Mouse (Mus musculus) myocyte (in vitro differentiated cells): ENCODE data around the gene Csgalnact2. TPM values are rescaled to one million over a fixed set of nuclear protein-coding genes. Genes with fewer than 3 reads are reported as not detected.

Experiments used
- H3K27me3 ChIP-seq: one replicate; pipeline ENCODE4 v1.6.1; 2011; ENCODE audit not compliant: control insufficient read depth, insufficient read depth, insufficient read length
- H3K36me3 ChIP-seq: one replicate; pipeline ENCODE4 v1.6.1; 2011; ENCODE audit not compliant: control insufficient read depth, insufficient read depth
- H3K4me2 ChIP-seq: one replicate; pipeline ENCODE4 v1.6.1; 2011; ENCODE audit warnings: low read depth, control low read depth
- H3K4me3 ChIP-seq: one replicate; pipeline ENCODE4 v1.5.1; 2011; ENCODE audit warnings: mild to moderate bottlenecking, control low read depth, moderate library complexity
- H3K79me2 ChIP-seq: one replicate; pipeline ENCODE4 v1.6.1; 2011; ENCODE audit not compliant: control insufficient read depth, insufficient read depth
- H3ac ChIP-seq: one replicate; pipeline ENCODE4 v1.6.1; 2011; ENCODE audit not compliant: control insufficient read depth, insufficient read length
- CEBPB ChIP-seq: IDR thresholded peaks from 2 replicates; pipeline ENCODE4 v1.6.1; 2011; ENCODE audit warnings: mild to moderate bottlenecking, moderate library complexity; ENCODE audit not compliant: poor library complexity, insufficient read depth, severe bottlenecking
- E2F4 ChIP-seq: IDR thresholded peaks from one replicate; pipeline ENCODE4 v1.6.1; 2011; ENCODE audit warnings: mild to moderate bottlenecking, control low read depth, moderate library complexity; ENCODE audit not compliant: insufficient read depth
- MAX ChIP-seq: IDR thresholded peaks from one replicate; pipeline ENCODE4 v1.6.1; 2011; ENCODE audit warnings: low read depth, mild to moderate bottlenecking, control low read depth
- MYOD1 ChIP-seq, 3 experiments: IDR thresholded peaks; one replicate each; pipeline ENCODE4 v1.6.1; 2011; ENCODE audit warnings: control low read depth in 2 of 3, low read depth in 2 of 3, mild to moderate bottlenecking in 2 of 3, moderate library complexity in 1 of 3; ENCODE audit not compliant: insufficient read length in 2 of 3, control insufficient read depth in 1 of 3
- MYOG ChIP-seq, 3 experiments: IDR thresholded peaks; one replicate each; pipeline ENCODE4 v1.6.1; 2011; ENCODE audit warnings: control low read depth in 2 of 3, low read depth in 2 of 3, mild to moderate bottlenecking in 2 of 3; ENCODE audit not compliant: insufficient read length in 2 of 3, control insufficient read depth in 1 of 3, insufficient read depth in 1 of 3
- POLR2A ChIP-seq: IDR thresholded peaks from one replicate; pipeline ENCODE4 v1.6.1; 2011; ENCODE audit warnings: low read depth, mild to moderate bottlenecking, control low read depth, moderate library complexity; ENCODE audit not compliant: insufficient read length
- POLR2AphosphoS2 ChIP-seq: IDR thresholded peaks from one replicate; pipeline ENCODE4 v1.6.1; 2011; ENCODE audit warnings: low read depth, control low read depth; ENCODE audit not compliant: insufficient read length
- REST ChIP-seq: IDR thresholded peaks from one replicate; pipeline ENCODE4 v1.6.1; 2011; ENCODE audit warnings: mild to moderate bottlenecking, control low read depth, moderate library complexity; ENCODE audit not compliant: insufficient read depth, insufficient read length
- SRF ChIP-seq: IDR thresholded peaks from one replicate; pipeline ENCODE4 v1.6.1; 2011; ENCODE audit warnings: low read depth; ENCODE audit not compliant: control insufficient read depth, insufficient read length
- TCF12 ChIP-seq: IDR thresholded peaks from one replicate; pipeline ENCODE4 v1.6.1; 2011; ENCODE audit warnings: mild to moderate bottlenecking, control low read depth; ENCODE audit not compliant: poor library complexity, insufficient read depth, severe bottlenecking
- TCF3 ChIP-seq: IDR thresholded peaks from one replicate; pipeline ENCODE4 v1.6.1; 2011; ENCODE audit warnings: low read depth, control low read depth; ENCODE audit not compliant: insufficient read length
- USF1 ChIP-seq: IDR thresholded peaks from one replicate; pipeline ENCODE4 v1.6.1; 2011; ENCODE audit warnings: low read depth, mild to moderate bottlenecking, control low read depth, moderate library complexity
- polyA plus RNA-seq: library from polyadenylated mRNA; unstranded; fragments of >200 nt; fragmentation: generic; extraction: Trizol; gene quantifications from one replicate; pipeline ENCODE4 v1.2.1, GENCODE M21; 2012; ENCODE audit warnings: missing spikeins

Csgalnact2 gene
- polyA plus RNA-seq, 1 experiment: 5.8 TPM

- Histone ChIP-seq H3K36me3 (no peaks in the 10 kb centered on the region), H3ac (no peak overlapping the region), H3K4me2 (no peak overlapping the region)
These were observed 41.1 kb upstream of the Csgalnact2 start for GRCm38 (mm10) chr6:118180085-118180423.

DNA sequence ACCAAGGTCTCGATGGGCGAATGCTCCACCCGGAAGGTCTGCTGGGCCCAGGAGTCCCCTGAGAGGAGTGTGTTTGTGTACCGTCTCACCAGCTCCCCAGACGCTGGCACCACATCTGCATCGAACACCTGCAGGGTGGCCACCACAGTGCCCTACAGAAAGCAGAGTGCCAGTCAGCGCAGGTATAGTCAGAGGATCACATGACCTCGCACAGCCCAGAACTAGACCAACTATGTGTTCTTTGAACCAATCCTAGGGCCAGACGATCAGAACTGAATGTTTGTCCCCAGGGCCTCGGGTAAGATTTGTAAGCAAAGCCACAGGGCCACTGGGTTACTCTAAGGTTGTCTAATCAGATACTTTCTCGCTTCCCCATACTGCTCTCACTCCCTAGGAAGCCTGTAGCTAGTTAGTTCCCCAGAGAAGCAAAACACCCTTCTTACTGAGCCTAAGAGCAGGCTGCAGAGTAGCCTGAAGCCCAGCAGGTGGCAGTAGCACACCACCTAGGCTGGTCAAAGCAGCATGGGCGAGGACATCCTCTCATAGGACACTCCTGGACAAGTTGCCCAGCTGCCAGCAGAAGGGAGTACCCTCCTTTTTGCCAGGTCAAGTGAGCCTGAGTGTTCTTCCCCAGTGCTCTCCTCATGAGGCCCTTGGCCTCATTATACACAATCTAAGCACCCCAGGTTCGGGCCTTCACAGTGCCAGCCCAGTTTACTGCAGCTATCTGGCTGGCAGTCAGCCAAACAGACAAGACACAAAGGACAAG is 40.6 kb upstream of the Csgalnact2 start:
- no peak for TF ChIP-seq TCF3
- no peak for TF ChIP-seq MYOD1 (IDR thresholded peaks at IDR 0.05; ENCODE audit: control insufficient read depth in 1 of 3, insufficient read length in 2 of 3, low read depth in 2 of 3)
- no peak for TF ChIP-seq USF1
- TF ChIP-seq POLR2AphosphoS2: no peak
- no peak for TF ChIP-seq REST
- TF ChIP-seq E2F4: no peak
- TF ChIP-seq MAX: no peak
- no peak for TF ChIP-seq CEBPB
- no peak for TF ChIP-seq TCF12
- TF ChIP-seq MYOG (IDR thresholded peaks at IDR 0.05; ENCODE audit: control insufficient read depth in 1 of 3, insufficient read depth in 1 of 3, insufficient read length in 2 of 3, low read depth in 2 of 3): no peak
- no peak for TF ChIP-seq POLR2A
- TF ChIP-seq SRF: no peak
- Histone ChIP-seq H3K4me2 (no peak overlapping the region), H3K36me3 (no peaks in the 10 kb centered on the region), H3K27me3 (peaks cover 11% of the 10 kb centered on the region), H3K79me2 (no peaks in the 10 kb centered on the region), H3ac (no peak overlapping the region), H3K4me3 (no peak overlapping the region)

More at GRCm38 (mm10) chr6:118180085-118180423, 41.1 kb upstream of the Csgalnact2 start:
- TF ChIP-seq POLR2AphosphoS2 (no peak), CEBPB (no peak), MYOD1 (IDR thresholded peaks at IDR 0.05; ENCODE audit: control insufficient read depth in 1 of 3, insufficient read length in 2 of 3, low read depth in 2 of 3) (no peak), POLR2A (no peak), E2F4 (no peak), USF1 (no peak), REST (no peak)
- Histone ChIP-seq H3K4me3 (no peak overlapping the region), H3K27me3 (peaks cover 11% of the 10 kb centered on the region), H3K79me2 (no peaks in the 10 kb centered on the region)

- no peak overlapping the region for H3K4me2 ChIP-seq
- H3ac ChIP-seq: no peak overlapping the region
- no peak for TF ChIP-seq TCF3
- TF ChIP-seq MAX: no peak
- TF ChIP-seq USF1: no peak
- TF ChIP-seq E2F4: no peak
- no peak for TF ChIP-seq TCF12
- TF ChIP-seq SRF: no peak
- TF ChIP-seq MYOG (IDR thresholded peaks at IDR 0.05; ENCODE audit: control insufficient read depth in 1 of 3, insufficient read depth in 1 of 3, insufficient read length in 2 of 3, low read depth in 2 of 3): no peak
- TF ChIP-seq REST: no peak
- no peak for TF ChIP-seq MYOD1 (IDR thresholded peaks at IDR 0.05; ENCODE audit: control insufficient read depth in 1 of 3, insufficient read length in 2 of 3, low read depth in 2 of 3)
- no peak overlapping the region for H3K4me3 ChIP-seq
- no peaks in the 10 kb centered on the region for H3K36me3 ChIP-seq
- no peaks in the 10 kb centered on the region for H3K79me2 ChIP-seq
- peaks cover 11% of the 10 kb centered on the region for H3K27me3 ChIP-seq
These were observed 35.0 kb upstream of the Csgalnact2 start for GRCm38 (mm10) chr6:118173975-118174328.

DNA sequence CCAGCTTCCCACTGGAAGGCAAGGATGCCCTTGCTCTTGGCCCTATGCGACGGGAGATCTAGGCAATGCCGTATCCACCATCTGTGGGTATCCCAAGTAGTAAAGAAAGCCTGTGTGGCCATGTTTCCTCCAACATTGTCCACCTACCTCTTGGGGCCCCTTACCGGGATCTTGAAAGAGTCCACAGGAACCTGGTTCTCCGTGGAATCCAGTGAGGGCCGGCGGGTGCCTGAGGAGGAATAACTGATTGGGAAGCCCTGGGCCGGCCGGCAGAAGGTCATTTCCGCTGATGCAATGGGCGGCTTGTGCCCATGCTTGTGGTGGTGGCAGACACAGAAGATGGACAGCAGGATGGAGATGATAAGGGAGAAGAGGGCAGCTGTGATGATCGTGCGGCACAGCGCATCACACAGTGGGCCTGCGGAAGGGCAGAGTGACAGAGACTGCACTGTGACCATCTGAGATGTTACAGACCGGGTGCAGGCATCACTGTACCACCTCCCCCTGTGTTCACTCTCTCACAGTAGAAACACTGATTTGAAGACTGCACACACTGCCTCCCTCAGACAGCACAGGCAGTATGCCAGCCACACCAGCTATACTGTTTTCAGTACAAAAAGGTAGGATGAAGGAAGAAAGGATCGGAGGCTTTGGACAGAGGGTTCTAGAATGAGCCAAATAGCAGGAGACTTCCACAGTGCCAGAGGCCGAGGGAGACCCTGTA is 34.5 kb upstream of the Csgalnact2 start:
- H3K4me2 ChIP-seq: no peak overlapping the region
- H3ac ChIP-seq: no peak overlapping the region
- H3K27me3 ChIP-seq: peaks cover 15% of the 10 kb centered on the region
- TF ChIP-seq E2F4 (no peak), TCF3 (no peak), POLR2A (no peak), SRF (no peak), TCF12 (no peak), MYOD1 (IDR thresholded peaks at IDR 0.05; ENCODE audit: control insufficient read depth in 1 of 3, insufficient read length in 2 of 3, low read depth in 2 of 3) (no peak), REST (no peak), MYOG (IDR thresholded peaks at IDR 0.05; ENCODE audit: control insufficient read depth in 1 of 3, insufficient read depth in 1 of 3, insufficient read length in 2 of 3, low read depth in 2 of 3) (no peak), MAX (no peak), POLR2AphosphoS2 (no peak), CEBPB (no peak), USF1 (no peak)
- H3K36me3 ChIP-seq: no peaks in the 10 kb centered on the region
- H3K4me3 ChIP-seq: no peak overlapping the region
- H3K79me2 ChIP-seq: no peaks in the 10 kb centered on the region
